Mouse (Mus musculus) kidney, adult 18-20 months (tissue): Measurements from ENCODE around the gene Stk17b.
"Not testable (repeated sequence)": the region's sequence is repeated elsewhere in the genome, so short reads cannot be mapped to it uniquely, and the experiment has no call there.

ENCODE experiments used
- DNase-seq: peaks from one replicate; pipeline ENCODE4 v3.0.0; 2021

Gene Stk17b

DNA sequence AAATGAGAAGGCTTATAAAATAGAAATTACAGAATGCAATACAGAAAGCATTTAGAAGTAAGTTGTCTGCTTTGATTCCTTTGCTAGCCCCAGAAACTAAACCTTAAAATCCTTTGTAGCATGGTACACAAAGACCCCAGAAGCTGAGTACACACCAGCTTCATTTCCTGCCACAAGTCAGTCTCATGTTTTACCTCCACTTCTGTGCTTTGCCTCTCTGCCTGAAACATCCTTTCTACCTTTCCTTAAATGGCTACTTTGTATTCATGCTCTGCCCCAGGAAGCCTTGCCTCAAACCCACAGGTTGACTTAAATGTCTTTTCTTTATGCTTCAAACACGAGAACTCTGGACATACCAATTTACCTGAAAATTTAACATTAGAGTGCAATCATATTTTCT lies 3.7 kb downstream of the Stk17b start:
- no peak for DNase-seq

DNA sequence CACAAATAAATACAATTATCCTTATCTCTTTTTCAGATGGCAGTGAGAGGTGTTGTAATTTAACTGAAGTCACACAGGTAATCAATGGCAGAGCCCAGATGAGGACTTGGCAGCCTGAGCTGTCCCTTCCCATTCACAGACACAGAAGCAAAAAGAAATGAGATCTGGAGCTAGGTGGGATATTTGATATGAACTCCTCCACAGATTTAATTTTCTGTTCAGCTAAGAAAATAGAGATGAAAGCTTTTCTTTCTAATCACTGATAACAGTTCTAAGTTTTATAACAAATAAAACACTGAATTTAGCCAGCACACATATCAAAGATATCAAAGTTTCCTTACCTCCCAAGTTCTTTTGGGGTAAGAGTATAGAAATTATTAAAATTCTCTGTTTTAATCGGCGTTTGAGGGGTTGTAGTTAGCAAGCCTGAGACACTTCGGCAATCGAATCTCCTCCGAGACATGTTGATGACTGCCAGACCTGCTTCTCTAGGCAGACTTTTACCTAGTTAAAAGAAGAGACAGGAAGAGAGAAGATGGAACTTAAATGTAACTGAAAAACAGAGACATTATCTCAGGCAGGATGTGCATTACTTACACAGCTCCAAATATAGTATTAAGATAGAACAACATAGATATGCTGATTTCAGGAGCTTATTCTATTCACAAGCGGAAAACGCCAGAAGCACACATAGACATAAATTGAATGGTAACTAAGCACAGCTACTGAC lies 8.7 kb downstream of the Stk17b start:
- no peak for DNase-seq

GRCm38 (mm10) chr1:53775545-53775944 lies 9.5 kb downstream of the Stk17b start:
- DNase-seq = no peak

- DNase-seq = no peak
Observed at GRCm38 (mm10) chr1:53775036-53775435, 10.0 kb downstream of the Stk17b start.

GRCm38 (mm10) chr1:53774571-53774970 lies 10.5 kb downstream of the Stk17b start:
- no peak for DNase-seq

GRCm38 (mm10) chr1:53773994-53774393 lies 11.0 kb downstream of the Stk17b start:
- no peak for DNase-seq

- no peak for DNase-seq
Observed at GRCm38 (mm10) chr1:53772967-53773366, 12.1 kb downstream of the Stk17b start.

GRCm38 (mm10) chr1:53771476-53771875 lies 13.5 kb downstream of the Stk17b start:
- DNase-seq = no peak

DNA sequence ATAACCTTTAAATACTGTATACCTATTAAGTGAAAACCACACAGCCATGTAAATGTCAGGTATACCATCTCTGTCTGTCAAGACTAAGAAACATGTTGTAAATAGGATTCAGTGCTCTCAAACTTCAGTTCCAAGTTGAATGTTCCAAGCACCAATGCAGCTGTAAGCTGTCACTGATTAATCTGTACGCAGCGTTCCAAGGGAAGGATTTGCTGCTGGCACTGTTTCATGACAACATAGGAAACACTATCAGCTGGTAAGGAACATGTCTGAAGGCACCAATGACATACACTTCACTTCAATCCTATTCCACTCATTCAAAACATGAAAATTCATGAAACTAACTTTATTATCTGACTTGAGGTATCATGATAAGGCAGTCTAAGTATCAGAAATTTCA lies 18.9 kb downstream of the Stk17b start:
- peak; percentile 11 for DNase-seq

DNA sequence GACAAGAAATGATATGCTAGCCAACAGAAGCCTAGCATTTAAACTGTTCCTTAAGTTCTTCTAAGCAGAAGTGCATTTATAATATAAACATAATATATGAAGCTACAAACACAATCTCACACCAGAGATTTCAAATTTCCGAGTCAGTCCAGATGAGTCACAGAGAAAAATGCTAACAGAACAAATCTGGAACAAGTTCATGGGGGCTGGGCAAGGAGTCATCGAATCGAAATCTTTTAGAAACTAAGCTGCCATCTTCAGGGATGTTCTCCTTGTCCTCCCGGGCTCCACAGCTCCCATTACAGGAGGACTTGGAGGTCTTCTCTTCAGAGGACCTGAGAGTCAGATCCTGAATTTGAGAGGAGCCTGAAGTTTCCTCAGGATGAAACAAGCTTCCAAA lies 27.7 kb downstream of the Stk17b start:
- DNase-seq = no peak

DNA sequence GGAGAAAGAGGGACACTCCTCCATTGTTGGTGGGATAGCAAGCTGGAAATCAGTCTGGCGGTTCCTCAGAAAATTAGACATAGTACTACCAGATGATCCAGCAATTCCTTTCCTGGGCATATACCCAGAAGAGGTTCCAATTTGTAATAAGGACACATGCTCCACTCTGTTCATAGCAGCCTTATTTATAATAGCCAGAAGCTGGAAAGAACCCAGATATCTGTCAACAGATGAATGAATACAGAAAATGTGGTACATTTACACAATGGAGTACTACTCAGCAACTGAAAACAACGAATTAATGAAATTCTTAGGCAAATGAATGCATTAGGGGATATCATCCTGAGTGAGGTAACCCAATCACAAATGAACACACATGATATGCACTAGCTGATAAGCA lies 31.5 kb downstream of the Stk17b start:
- not testable (repeated sequence) for DNase-seq

GRCm38 (mm10) chr1:53751144-53751543 lies 33.9 kb downstream of the Stk17b start:
- no peak for DNase-seq

DNA sequence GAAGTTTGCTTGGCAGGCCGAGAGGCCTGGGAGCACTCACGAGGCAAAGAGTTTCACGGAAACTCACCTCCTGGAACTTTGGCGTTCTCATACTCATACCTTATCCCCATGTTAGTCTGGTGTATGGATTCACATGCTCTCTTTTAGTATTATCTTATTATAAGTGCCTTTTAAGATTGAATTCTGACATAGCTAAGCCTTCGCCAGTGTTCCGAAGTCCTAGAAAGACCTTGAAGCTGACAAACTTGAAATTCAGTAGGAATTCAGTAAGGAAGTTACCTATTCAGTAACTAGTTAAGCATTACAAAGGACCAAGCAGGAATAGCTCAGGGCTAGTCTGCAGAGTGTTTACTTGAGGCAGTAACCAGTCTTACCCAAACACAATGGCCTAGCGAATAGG lies 34.3 kb downstream of the Stk17b start:
- DNase-seq = not testable (repeated sequence)

- DNase-seq = not testable (repeated sequence)
Observed at GRCm38 (mm10) chr1:53749881-53750385, 35.1 kb downstream of the Stk17b start.

GRCm38 (mm10) chr1:53748571-53748970 lies 36.5 kb downstream of the Stk17b start:
- DNase-seq = no peak

DNA sequence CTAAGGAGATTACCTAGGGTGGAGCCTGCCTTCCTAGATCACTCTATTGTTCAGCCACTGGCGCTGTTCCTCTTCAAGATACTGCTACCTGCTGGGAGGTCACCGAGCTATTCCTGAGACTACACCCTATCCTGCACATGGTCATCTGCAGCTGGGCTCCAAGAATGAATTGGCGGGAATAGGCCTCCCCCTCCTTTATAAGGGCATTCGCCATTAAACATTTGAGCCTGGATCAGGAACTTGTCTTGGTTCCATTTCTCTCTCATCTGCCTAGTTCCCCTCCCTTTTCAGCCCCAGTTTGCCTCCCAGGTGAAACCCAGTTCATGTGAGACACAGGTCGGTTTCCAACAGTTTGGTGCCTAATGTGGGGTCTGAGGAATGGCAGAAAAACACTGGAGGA lies 39.0 kb downstream of the Stk17b start:
- DNase-seq = no peak

- DNase-seq = no peak
Observed at GRCm38 (mm10) chr1:53741742-53742458, 43.1 kb downstream of the Stk17b start.

GRCm38 (mm10) chr1:53740777-53741336 lies 44.2 kb downstream of the Stk17b start:
- no peak for DNase-seq

- not testable (repeated sequence) for DNase-seq
Observed at GRCm38 (mm10) chr1:53740077-53740776, 44.8 kb downstream of the Stk17b start.

GRCm38 (mm10) chr1:53736583-53736982 lies 48.4 kb downstream of the Stk17b start:
- no peak for DNase-seq

- DNase-seq = no peak
Observed at GRCm38 (mm10) chr1:53728489-53729225, 56.4 kb downstream of the Stk17b start.

GRCm38 (mm10) chr1:53726883-53727282 lies 58.1 kb downstream of the Stk17b start:
- DNase-seq = no peak

DNA sequence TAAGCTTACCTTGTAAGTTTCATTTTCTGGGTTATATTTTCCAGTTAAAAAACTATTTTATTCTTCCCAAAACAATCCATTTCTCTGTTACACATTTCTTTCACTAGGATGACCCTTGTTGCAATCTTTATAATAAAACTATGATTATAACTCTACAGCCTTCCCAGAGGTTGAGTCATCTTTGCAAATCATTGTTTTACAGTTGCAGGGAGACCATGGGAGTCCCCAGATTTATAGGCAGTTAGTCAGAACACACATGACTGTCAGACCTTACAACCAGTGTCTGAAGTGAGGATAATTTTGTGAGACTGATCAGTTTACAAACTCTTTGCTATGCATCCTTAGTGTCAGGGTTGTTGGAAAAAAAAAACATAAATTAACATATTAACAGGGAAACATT lies 63.7 kb downstream of the Stk17b start:
- DNase-seq = no peak
